Mouse (Mus musculus): ENCODE data around the gene Acp1. TPM values are rescaled to one million over a fixed set of nuclear protein-coding genes. Genes with fewer than 3 reads are reported as not detected.

The Acp1 gene
- polyA plus RNA-seq, 1 experiment from 2014 or later = 228 TPM

DNA sequence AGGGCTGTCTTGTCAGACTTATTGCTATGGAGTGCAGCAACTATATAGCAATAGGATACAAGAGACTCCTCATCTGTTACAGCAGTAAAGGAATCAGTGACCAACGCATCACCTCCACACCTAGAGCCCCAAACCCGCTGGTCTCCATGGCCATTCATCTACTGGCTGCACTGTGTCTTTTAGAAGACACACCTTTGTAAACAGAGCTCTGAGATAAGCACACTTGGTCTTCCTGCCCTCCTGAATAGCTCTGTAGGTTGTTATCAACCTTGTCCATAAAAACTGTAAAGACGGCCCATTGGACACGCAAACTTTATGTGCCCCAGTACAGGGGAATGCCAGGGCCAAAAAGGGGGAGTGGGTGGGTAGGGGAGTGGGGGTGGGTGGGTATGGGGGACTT lies 14.3 kb downstream of the Acp1 start:
- WGBS = 93% methylated on average over 4 of the region's 4 CpGs
- Histone ChIP-seq H3K4me3 (no peak overlapping the region), H3K27me3 (ENCODE audit: low read depth, poor library complexity, severe bottlenecking) (no peaks in the 10 kb centered on the region), H3K27ac (no peak overlapping the region), H3K9me3 (replicated peaks) (no peaks in the 10 kb centered on the region), H3K4me1 (no peaks in the 10 kb centered on the region), H3K36me3 (peaks cover 53% of the 10 kb centered on the region)
- no peak for DNase-seq (ENCODE audit: low spot score)

DNA sequence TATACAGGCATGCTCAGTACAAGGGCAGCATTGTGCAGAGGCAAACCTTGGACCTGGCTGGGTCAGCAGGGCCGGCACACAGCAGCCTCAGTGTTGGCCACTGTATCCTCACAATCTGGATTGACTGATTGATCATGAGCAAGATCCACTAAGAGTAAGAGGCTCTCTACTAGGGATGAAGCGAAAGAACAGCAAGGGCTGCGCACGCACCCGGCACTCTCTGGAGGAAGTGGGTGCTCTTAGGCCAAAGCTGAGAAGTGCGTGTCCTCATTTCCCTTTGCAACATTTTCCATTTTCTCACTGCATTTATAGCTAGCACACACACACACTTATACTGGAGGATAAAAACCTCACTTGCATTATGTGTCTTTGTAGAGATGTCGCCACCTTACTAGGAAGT lies 20.0 kb downstream of the Acp1 start:
- 88% methylated on average over 7 of the region's 7 CpGs for WGBS
- Histone ChIP-seq H3K36me3 (peaks cover 17% of the 10 kb centered on the region), H3K4me1 (no peaks in the 10 kb centered on the region), H3K27ac (no peak overlapping the region), H3K4me3 (no peak overlapping the region), H3K27me3 (ENCODE audit: low read depth, poor library complexity, severe bottlenecking) (peaks cover 12% of the 10 kb centered on the region), H3K9me3 (replicated peaks) (no peaks in the 10 kb centered on the region)
- no peak for DNase-seq (ENCODE audit: low spot score)

DNA sequence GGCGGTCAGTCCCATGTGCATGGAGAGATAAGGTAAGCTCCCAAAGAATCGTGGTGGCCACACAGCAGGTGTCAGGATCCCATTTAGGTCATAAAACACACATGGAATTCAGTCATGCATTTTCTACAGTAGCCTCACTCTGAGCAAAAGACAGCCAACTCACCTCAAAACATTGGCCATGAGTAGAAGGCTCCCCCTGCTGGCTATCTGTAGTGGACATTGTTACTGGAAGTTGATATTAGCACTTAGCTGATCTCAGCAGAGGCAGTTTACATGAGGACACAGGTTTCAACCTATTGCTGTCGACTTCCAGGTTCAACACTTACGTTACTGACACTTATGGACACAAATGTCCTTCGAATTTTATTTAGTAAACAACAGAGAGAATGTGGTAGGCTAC lies 21.3 kb downstream of the Acp1 start:
- Histone ChIP-seq H3K4me3 (no peak overlapping the region), H3K9me3 (replicated peaks) (no peaks in the 10 kb centered on the region), H3K36me3 (peaks cover 8% of the 10 kb centered on the region), H3K27me3 (ENCODE audit: low read depth, poor library complexity, severe bottlenecking) (peaks cover 26% of the 10 kb centered on the region), H3K27ac (no peak overlapping the region), H3K4me1 (no peaks in the 10 kb centered on the region)
- 41% methylated on average over 5 of the region's 5 CpGs for whole genome bisulfite sequencing
- DNase-seq (ENCODE audit: low spot score) = peak; percentile 71

DNA sequence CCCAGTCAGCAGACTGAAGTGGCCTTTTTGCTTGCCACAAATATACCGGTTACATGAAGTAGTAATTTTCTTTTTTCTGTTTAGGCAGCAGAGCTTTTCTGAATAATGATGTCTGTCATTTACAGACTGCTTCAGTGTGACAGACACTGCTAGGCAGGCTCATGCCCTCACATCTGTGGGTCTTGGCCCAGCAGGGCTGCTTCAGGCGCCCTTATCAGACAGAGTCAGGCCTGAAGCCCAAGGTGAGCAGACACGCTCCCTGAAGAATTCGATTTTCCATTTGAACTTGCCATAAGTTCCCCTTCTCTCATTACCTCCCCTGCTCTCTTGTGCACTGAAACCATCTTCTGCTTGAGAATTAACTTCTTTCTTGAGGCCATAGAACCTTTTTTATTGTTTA lies 23.4 kb downstream of the Acp1 start:
- H3K4me1 ChIP-seq = peaks cover 14% of the 10 kb centered on the region
- DNase-seq (ENCODE audit: low spot score) = no peak
- WGBS = 87% methylated on average over 4 of the region's 4 CpGs
- H3K27me3 ChIP-seq (ENCODE audit: low read depth, poor library complexity, severe bottlenecking) = peaks cover 47% of the 10 kb centered on the region
- H3K9me3 ChIP-seq (replicated peaks) = no peaks in the 10 kb centered on the region
- H3K36me3 ChIP-seq = no peaks in the 10 kb centered on the region
- H3K27ac ChIP-seq = no peak overlapping the region
- H3K4me3 ChIP-seq = no peak overlapping the region

DNA sequence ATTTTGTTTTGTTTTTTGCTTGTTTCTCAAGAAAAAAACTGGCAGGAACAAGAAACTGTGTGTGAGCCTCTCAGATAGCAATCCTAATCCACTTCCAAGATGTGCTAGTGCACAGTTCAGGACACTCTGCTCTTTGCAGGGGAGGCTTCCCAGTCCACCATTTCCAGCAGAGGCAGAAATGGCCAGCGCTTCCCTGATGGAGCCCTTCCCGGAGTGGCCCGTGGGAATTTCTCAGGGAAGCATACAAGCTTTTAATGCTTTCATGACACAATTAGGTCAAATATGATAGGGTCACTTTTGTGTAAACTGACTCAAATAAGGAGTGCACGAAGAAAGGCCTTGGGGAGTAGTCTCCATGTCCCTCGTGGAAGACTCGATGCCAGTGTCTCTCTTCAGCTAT lies 25.5 kb downstream of the Acp1 start:
- Histone ChIP-seq H3K9me3 (replicated peaks) (no peaks in the 10 kb centered on the region), H3K4me3 (no peak overlapping the region), H3K27me3 (ENCODE audit: low read depth, poor library complexity, severe bottlenecking) (peaks cover 68% of the 10 kb centered on the region), H3K36me3 (no peaks in the 10 kb centered on the region), H3K4me1 (peaks cover 14% of the 10 kb centered on the region), H3K27ac (no peak overlapping the region)
- DNase-seq (ENCODE audit: low spot score) = no peak
- 87% methylated on average over 6 of the region's 6 CpGs for WGBS

DNA sequence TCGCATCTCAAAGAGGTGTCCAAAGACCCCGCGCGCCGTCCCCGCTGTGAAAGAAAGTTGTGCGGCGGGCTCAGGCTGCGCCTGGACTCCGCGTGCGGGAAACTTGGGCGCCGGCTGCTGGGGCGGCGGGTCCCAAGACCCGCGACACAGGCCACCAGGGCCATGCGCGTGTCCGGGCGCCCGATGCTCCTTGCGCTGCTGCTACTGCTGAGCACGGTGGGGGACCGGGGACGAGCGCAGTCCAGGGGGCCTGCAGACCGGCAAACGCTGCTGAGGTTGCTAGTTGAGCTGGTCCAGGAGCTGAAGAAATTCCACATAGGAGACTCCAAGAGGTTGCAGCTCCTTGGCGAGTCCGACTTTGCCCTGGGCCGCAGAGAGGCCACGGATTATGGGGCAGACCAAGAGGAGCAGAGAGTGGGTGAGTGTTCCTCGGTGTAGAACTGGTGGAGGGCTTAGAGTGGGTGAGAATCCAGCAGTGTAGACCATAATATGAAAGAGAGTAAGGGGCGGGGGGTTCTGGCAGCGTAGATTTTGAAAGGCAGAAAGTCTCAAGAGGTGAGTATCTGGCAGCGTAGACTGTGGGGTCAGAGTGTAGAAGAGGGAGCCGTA lies 26.7 kb downstream of the Acp1 start:
- no peak for DNase-seq (ENCODE audit: low spot score)
- Histone ChIP-seq H3K9me3 (replicated peaks) (no peaks in the 10 kb centered on the region), H3K4me1 (peaks cover 14% of the 10 kb centered on the region), H3K36me3 (no peaks in the 10 kb centered on the region), H3K4me3 (peak overlapping the region; percentile 60), H3K27me3 (ENCODE audit: low read depth, poor library complexity, severe bottlenecking) (peaks cover 74% of the 10 kb centered on the region), H3K27ac (peak overlapping the region; percentile 37)
- WGBS = 10% methylated on average over 39 of the region's 39 CpGs

DNA sequence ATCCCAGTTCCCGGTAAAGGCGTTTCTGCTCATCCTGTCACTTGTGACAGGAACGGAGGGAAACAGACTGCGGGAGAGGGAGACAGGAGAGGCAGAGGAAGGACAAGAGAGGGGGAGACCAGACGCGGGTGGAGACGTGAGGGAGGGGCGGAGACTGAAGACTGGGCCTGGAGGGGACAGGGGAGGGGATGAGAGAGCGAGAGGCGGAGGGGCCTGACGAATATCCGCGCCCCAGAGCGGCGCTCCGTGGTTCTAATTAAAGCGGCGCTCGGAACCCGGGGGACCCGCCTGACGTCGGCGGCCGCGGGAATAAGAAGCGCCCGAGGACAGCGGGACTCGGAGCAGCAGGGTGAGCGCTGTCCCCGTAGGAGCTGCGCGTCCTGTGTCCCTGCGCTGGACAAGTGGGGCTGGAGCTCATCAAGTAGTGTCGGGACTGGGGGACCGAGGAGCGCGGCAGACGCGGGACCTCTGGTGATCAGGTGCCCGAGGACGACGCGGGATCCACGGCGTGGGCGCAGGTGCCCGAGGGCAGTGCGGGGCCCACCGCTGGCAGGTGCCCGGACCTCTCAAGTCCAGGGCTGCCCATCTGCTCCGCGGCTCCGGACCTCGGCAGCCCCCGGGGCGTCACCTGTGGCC lies 27.3 kb downstream of the Acp1 start, which contains the start of gene Alkal2:
TSS of gene Alkal2 (plus strand) at position 337 of the 636 bp plus-strand sequence.
- H3K27ac ChIP-seq = peak within 1 kb of the TSS; percentile 37
- under 1% methylated on average over 57 of the region's 58 CpGs for WGBS
- H3K9me3 ChIP-seq (replicated peaks) = no peaks in the 10 kb centered on the region
- no peaks in the 10 kb centered on the region for H3K36me3 ChIP-seq
- H3K27me3 ChIP-seq (ENCODE audit: low read depth, poor library complexity, severe bottlenecking) = peaks cover 80% of the 10 kb centered on the region
- H3K4me3 ChIP-seq = peak within 1 kb of the TSS; percentile 60
- DNase-seq (ENCODE audit: low spot score) = peak; percentile 58
- H3K4me1 ChIP-seq = peaks cover 14% of the 10 kb centered on the region

DNA sequence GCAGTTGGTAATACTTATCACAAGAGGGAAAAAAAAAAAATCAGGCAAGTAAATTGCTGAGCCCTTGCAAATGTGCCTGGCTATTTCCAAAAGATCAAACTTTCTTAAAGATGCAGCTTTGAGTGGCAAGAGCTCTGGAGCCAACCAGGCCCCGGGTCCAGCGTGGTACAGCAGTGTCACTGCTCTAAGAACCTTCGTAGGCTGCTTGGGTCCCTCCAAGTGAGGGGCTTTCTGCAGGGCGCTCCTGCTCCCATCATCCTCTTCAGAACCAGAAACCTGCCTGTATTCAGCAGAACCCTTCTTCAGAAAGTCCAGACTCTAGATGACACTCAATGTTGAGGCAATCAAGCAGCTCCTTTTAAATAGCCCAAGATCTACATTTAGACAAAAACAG lies 27.8 kb downstream of the Acp1 start:
- peaks cover 14% of the 10 kb centered on the region for H3K4me1 ChIP-seq
- peaks cover 82% of the 10 kb centered on the region for H3K27me3 ChIP-seq (ENCODE audit: low read depth, poor library complexity, severe bottlenecking)
- no peaks in the 10 kb centered on the region for H3K36me3 ChIP-seq
- no peaks in the 10 kb centered on the region for H3K9me3 ChIP-seq (replicated peaks)
- DNase-seq (ENCODE audit: low spot score) = peak; percentile 33
- H3K27ac ChIP-seq = no peak overlapping the region
- H3K4me3 ChIP-seq = peak overlapping the region; percentile 60
- WGBS = 17% methylated on average over 4 of the region's 4 CpGs

DNA sequence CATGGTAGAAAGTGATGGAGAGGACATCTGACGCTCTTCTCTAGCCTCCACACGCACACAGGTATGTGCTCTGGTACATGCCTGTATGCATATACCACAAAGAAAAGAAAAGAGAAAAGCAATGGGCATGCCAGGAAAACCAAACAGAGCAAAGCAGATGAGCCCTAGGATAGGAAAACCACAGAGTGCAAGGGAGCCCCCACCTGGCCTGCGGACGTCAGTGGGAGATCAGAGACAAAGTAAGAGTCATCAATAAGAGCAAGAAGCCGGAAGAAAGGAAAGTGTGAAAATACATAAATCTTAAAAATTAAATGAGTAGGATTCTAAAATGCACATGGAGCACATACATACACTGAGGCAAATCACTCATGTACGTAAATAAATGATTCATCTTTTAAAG lies 31.9 kb downstream of the Acp1 start:
- no peaks in the 10 kb centered on the region for H3K9me3 ChIP-seq (replicated peaks)
- WGBS = 67% methylated on average over 6 of the region's 6 CpGs
- H3K36me3 ChIP-seq = no peaks in the 10 kb centered on the region
- H3K4me1 ChIP-seq = peaks cover 8% of the 10 kb centered on the region
- peaks cover 49% of the 10 kb centered on the region for H3K27me3 ChIP-seq (ENCODE audit: low read depth, poor library complexity, severe bottlenecking)
- H3K27ac ChIP-seq = no peak overlapping the region
- DNase-seq (ENCODE audit: low spot score) = no peak
- no peak overlapping the region for H3K4me3 ChIP-seq

DNA sequence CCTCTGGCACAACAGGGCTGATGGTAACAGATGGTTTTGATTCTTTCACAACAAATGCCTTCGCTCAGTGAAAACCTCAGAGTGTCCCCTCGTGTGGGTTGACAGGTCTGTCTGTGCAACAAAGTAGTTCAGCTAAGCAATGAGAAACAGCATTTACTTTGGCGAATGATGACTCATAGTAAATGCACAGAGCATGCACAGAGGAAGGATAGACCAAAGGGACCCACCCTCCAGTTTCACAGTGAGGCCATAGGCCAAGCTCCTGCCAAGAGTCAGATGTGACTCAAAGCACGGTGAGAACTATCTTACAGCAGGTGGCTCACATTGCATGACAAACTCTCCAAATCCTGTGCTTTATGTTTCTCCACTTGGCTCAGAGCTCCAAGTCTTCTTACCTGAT lies 45.6 kb downstream of the Acp1 start:
- no peak overlapping the region for H3K4me3 ChIP-seq
- 71% methylated on average over 4 of the region's 4 CpGs for WGBS
- no peaks in the 10 kb centered on the region for H3K36me3 ChIP-seq
- no peak for DNase-seq (ENCODE audit: low spot score)
- no peak overlapping the region for H3K27ac ChIP-seq
- no peaks in the 10 kb centered on the region for H3K27me3 ChIP-seq (ENCODE audit: low read depth, poor library complexity, severe bottlenecking)
- H3K4me1 ChIP-seq = no peaks in the 10 kb centered on the region
- no peaks in the 10 kb centered on the region for H3K9me3 ChIP-seq (replicated peaks)

DNA sequence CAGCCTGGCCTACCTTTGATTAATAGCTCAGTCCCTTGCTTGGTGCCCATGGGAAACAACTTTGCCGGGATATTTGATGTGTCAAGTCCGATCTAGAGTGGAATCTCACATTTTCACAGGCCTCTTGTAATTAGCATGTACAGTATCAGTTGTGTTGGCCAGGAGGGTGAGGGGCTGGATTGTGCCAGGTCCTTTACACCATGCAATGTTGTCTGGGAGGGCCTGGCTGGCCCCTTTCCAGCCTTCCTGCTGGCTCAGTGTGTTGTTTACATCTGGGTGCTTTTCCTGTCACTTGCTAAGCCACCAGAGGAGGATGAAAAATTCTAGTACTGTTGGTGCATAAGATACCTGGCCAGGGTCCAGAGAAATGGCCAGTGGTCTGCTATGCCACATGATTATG lies 47.0 kb downstream of the Acp1 start:
- DNase-seq (ENCODE audit: low spot score) = no peak
- Histone ChIP-seq H3K36me3 (no peaks in the 10 kb centered on the region), H3K27ac (no peak overlapping the region), H3K4me3 (no peak overlapping the region), H3K4me1 (no peaks in the 10 kb centered on the region), H3K27me3 (ENCODE audit: low read depth, poor library complexity, severe bottlenecking) (no peaks in the 10 kb centered on the region), H3K9me3 (replicated peaks) (no peaks in the 10 kb centered on the region)
- 83% methylated on average over 2 of the region's 2 CpGs for WGBS

DNA sequence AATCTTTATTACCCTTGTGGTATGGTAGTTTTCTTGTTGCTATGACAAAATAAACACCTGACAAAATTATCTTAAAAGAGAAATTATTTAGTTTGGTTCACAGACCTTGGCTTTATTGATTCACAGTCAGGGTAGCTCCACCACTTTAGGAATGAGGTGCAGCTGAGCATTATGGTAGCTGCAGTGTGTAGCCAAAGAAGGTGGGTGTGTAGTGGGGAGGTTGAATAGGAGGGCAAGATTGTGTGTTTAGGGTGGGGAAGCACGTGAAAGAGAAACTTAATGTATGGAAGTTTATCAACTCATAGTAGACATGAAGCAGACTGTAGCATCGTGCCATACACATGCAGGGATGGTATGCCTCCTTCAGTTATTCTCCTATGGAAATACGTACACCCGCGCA lies 55.2 kb downstream of the Acp1 start:
- no peaks in the 10 kb centered on the region for H3K27me3 ChIP-seq (ENCODE audit: low read depth, poor library complexity, severe bottlenecking)
- no peaks in the 10 kb centered on the region for H3K36me3 ChIP-seq
- no peak overlapping the region for H3K27ac ChIP-seq
- H3K4me3 ChIP-seq = no peak overlapping the region
- DNase-seq (ENCODE audit: low spot score) = no peak
- no peaks in the 10 kb centered on the region for H3K9me3 ChIP-seq (replicated peaks)
- H3K4me1 ChIP-seq = peaks cover 12% of the 10 kb centered on the region
- WGBS = 95% methylated on average over 5 of the region's 5 CpGs

DNA sequence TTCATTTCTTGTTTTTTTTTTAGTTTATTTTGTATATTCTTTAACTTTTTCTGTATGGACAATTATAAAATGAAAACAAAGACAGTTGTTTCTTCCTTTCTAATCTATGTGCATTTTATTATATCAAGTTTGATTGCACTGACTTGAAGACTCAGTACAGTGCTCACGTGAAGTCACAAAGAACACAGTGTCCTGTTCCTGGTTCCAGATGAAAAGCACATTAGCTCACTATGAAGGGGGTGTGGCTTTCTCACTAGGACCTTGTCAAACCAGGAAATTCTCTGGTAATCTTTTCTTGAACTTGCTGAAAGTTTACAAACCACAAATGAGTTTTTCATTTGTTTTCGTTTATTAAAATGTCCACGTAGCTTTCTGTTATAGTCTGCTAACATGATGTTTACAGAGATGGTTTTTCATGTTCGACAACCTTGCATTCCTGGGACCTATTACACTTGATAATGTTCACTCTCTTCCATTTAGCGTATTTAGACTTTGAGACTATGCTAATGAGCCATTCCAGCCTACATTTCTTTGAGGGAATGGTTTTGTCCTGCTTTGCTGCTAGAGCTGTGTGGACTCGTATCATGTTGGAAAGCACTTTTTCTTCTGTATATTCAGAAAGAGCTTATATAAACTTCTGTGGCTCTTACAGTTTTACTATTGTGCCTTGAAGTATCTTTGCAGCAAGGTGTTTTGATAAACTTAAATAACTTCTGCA lies 55.8 kb downstream of the Acp1 start:
- no peak overlapping the region for H3K27ac ChIP-seq
- WGBS = 83% methylated on average over 6 of the region's 6 CpGs
- no peaks in the 10 kb centered on the region for H3K27me3 ChIP-seq (ENCODE audit: low read depth, poor library complexity, severe bottlenecking)
- peaks cover 12% of the 10 kb centered on the region for H3K4me1 ChIP-seq
- no peaks in the 10 kb centered on the region for H3K36me3 ChIP-seq
- H3K9me3 ChIP-seq (replicated peaks) = no peaks in the 10 kb centered on the region
- DNase-seq (ENCODE audit: low spot score) = no peak
- H3K4me3 ChIP-seq = no peak overlapping the region
